Mouse (Mus musculus): ENCODE measurements around the gene Acod1. TPM values are rescaled to one million over a fixed set of nuclear protein-coding genes. Genes with fewer than 3 reads are reported as not detected.

Gene Acod1
- total and polyA plus RNA-seq, 3 experiments = 0.09 to 1.6 (median 0.16) TPM

DNA sequence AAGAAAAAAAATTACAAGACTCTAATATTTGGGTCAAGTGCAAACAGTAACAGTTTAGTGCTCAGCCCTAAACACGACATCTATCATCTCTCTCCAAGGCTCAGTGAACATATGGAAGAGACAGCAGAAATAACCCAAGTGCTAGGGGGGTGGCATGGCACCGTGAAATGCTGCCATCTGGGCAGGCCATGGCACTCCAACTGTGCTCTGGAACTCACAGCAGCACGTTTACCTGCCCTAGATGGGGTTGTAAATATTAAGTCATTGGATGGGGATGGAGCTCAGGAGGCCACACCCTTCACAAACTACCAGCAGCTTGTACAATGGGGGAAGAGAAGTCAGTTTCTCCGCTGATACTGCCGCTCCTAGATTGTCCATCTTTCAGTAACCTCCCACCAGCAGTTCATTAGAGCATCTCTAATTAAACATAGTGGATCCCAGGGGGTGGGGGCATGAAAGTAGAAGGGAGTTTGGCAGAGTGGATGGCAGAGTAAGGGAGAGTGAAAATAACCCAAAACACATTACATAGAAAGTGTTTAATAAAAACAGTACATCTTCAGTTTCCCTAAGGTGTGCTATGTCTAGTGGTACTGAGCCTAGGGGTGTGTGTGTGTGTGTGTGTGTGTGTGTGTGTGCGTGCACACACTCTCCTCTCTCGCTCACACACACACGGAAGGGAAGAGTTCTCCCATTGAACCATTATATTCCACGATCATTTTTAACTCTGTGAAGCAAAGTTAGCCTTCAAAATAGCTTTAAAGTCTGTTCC, 32.6 kb downstream of the Acod1 start:
- no peak for DNase-seq (ENCODE audit: extremely low read depth)
- Histone ChIP-seq H3K9me3 (replicated peaks; ENCODE audit: low read length) (no peaks in the 10 kb centered on the region), H3K4me2 (ENCODE audit: insufficient read depth, low read depth, poor library complexity, severe bottlenecking) (no peak overlapping the region), H3K4me3 (replicated peaks in 1 of 3; ENCODE audit: low read depth in 2 of 3, low read length in 2 of 3, poor library complexity in 1 of 3) (no peak overlapping the region), H3K27ac (ENCODE audit: insufficient read depth, low read depth) (no peak overlapping the region), H3K9ac (ENCODE audit: insufficient read depth, low read depth) (no peak overlapping the region), H3K36me3 (replicated peaks in 1 of 2; ENCODE audit: control insufficient read depth in 1 of 2, insufficient read depth in 1 of 2, low read length in 1 of 2) (peaks cover 42 to 79% of the 10 kb centered on the region in 2 experiments), H3K4me1 (ENCODE audit: control insufficient read depth in 1 of 2, insufficient read depth in 2 of 2) (peaks cover 0 to 6% of the 10 kb centered on the region in 2 experiments; a peak in 1 of 4 replicates), H3K79me2 (replicated peaks; ENCODE audit: control insufficient read depth, extremely low read depth, insufficient read depth, poor library complexity, severe bottlenecking) (no peaks in the 10 kb centered on the region), H3K27me3 (replicated peaks) (no peaks in the 10 kb centered on the region)
- in situ Hi-C loops (cut with MboI; ENCODE audit: low pct_ligation_motif_present, low pct_unique_long_range_greater_than_20kb, low sequenced_read_pairs) (no loop called here), dilution Hi-C loops (cut with MboI; ENCODE audit: extremely low pct_ligation_motif_present, extremely low pct_unique_long_range_greater_than_20kb, low sequenced_read_pairs) (no loop called here)
- TF ChIP-seq HCFC1 (IDR thresholded peaks at IDR 0.05; ENCODE audit: low read depth, low read length) (no peak), POLR2AphosphoS2 (IDR thresholded peaks at IDR 0.05; ENCODE audit: low read depth, low read length) (no peak)

DNA sequence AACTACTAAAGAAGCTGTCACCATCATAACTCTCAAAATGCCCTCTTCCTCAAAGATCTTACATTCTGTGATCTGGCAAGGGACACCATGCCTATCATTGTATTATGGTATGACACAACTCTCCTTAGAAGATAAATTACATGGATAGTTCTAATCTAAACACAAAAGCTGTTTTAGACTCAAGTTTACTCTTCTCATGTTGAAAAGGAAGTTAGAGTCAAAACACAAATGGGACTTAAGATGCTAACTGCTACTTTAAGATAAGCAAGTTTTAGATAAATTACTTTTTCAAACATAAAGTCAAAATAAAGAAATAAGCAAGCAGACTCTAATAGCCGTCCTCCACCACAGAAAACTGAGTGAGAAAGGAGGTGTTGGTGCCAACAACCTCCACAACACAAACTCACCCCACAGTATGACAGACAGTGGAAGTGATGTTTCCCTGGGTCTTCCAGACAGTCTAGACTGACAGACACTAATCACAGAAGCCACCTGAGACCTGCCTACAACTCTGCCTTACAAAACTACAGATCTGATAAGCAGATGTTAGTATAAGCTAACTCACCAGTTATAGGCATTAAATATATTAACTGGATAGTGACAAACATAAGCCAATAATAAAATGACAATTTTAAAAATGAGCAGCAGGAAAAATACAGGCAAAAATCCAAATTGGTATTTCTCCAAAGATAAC, 39.2 kb downstream of the Acod1 start:
- Histone ChIP-seq H3K27ac (ENCODE audit: insufficient read depth, low read depth) (no peak overlapping the region), H3K4me3 (replicated peaks in 1 of 3; ENCODE audit: low read depth in 2 of 3, low read length in 2 of 3, poor library complexity in 1 of 3) (no peak overlapping the region), H3K79me2 (replicated peaks; ENCODE audit: control insufficient read depth, extremely low read depth, insufficient read depth, poor library complexity, severe bottlenecking) (peaks cover 16% of the 10 kb centered on the region), H3K9me3 (replicated peaks; ENCODE audit: low read length) (no peaks in the 10 kb centered on the region), H3K36me3 (replicated peaks in 1 of 2; ENCODE audit: control insufficient read depth in 1 of 2, insufficient read depth in 1 of 2, low read length in 1 of 2) (peaks cover 53 to 83% of the 10 kb centered on the region in 2 experiments), H3K27me3 (replicated peaks) (no peaks in the 10 kb centered on the region), H3K9ac (ENCODE audit: insufficient read depth, low read depth) (no peak overlapping the region), H3K4me1 (ENCODE audit: control insufficient read depth in 1 of 2, insufficient read depth in 2 of 2) (peaks cover 0 to 12% of the 10 kb centered on the region in 2 experiments; a peak in 2 of 4 replicates), H3K4me2 (ENCODE audit: insufficient read depth, low read depth, poor library complexity, severe bottlenecking) (no peak overlapping the region)
- dilution Hi-C loops (cut with MboI; ENCODE audit: extremely low pct_ligation_motif_present, extremely low pct_unique_long_range_greater_than_20kb, low sequenced_read_pairs) (no loop called here), in situ Hi-C loops (cut with MboI; ENCODE audit: low pct_ligation_motif_present, low pct_unique_long_range_greater_than_20kb, low sequenced_read_pairs) (no loop called here)
- TF ChIP-seq NRF1 (IDR thresholded peaks at IDR 0.05; ENCODE audit: low read depth, low read length) (no peak), UBTF (IDR thresholded peaks at IDR 0.05; ENCODE audit: low read depth, low read length) (no peak), MYC (IDR thresholded peaks at IDR 0.05; ENCODE audit: low read depth, low read length) (no peak), EP300 (IDR thresholded peaks at IDR 0.05; ENCODE audit: low read length) (no peak), RAD21 (IDR thresholded peaks at IDR 0.05; ENCODE audit: low read depth, low read length) (no peak)
- DNase-seq (ENCODE audit: extremely low read depth) = no peak

DNA sequence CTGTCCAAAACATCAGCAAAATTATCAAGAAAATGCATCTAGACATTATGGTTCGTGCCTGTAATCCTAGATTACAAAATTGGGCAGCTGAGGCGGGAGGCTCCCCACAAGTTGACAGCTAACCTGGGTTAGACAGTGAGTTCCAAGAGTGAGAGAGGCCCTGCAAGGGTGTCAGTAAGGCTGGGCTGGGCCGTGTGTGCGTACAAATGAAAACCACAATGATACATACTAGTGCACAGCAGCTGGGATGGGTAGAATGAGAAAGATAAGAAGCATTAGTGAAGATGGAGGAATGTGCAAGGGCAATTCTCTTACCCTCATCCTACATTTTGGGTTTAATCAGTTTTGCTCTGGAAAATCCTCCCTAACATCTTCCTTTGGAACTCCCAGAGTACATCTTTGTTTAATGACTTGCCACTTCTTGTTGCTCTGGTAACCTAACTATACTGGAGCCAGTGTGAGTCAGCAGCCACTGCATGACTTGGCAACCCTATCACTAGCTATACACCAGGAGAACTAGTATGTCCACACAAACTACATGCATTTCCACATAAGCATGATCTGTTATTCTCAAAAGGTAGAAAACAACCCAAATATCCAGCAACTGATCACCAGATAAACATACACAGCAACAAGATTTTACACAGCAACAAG, 40.0 kb downstream of the Acod1 start:
- no peak overlapping the region for H3K4me2 ChIP-seq (ENCODE audit: insufficient read depth, low read depth, poor library complexity, severe bottlenecking)
- no peak overlapping the region for H3K9ac ChIP-seq (ENCODE audit: insufficient read depth, low read depth)
- H3K9me3 ChIP-seq (replicated peaks; ENCODE audit: low read length) = no peaks in the 10 kb centered on the region
- no peak overlapping the region for H3K27ac ChIP-seq (ENCODE audit: insufficient read depth, low read depth)
- no peak overlapping the region for H3K4me3 ChIP-seq (replicated peaks in 1 of 3; ENCODE audit: low read depth in 2 of 3, low read length in 2 of 3, poor library complexity in 1 of 3)
- no peak for DNase-seq (ENCODE audit: extremely low read depth)
- H3K36me3 ChIP-seq (replicated peaks in 1 of 2; ENCODE audit: control insufficient read depth in 1 of 2, insufficient read depth in 1 of 2, low read length in 1 of 2) = peaks cover 57 to 88% of the 10 kb centered on the region in 2 experiments
- H3K4me1 ChIP-seq (ENCODE audit: control insufficient read depth in 1 of 2, insufficient read depth in 2 of 2) = peaks cover 0 to 8% of the 10 kb centered on the region in 2 experiments; a peak in 2 of 4 replicates
- H3K27me3 ChIP-seq (replicated peaks) = no peaks in the 10 kb centered on the region
- TF ChIP-seq RAD21 (IDR thresholded peaks at IDR 0.05; ENCODE audit: low read depth, low read length) (no peak), POLR2A (IDR thresholded peaks at IDR 0.05; ENCODE audit: low read depth, low read length) (no peak), MEF2A (IDR thresholded peaks at IDR 0.05; ENCODE audit: borderline replicate concordance, low read depth, low read length) (no peak), USF2 (conservative IDR thresholded peaks at IDR 0.05; ENCODE audit: low read depth, low read length) (no peak)
- dilution Hi-C loops (cut with MboI; ENCODE audit: extremely low pct_ligation_motif_present, extremely low pct_unique_long_range_greater_than_20kb, low sequenced_read_pairs) (no loop called here), in situ Hi-C loops (cut with MboI; ENCODE audit: low pct_ligation_motif_present, low pct_unique_long_range_greater_than_20kb, low sequenced_read_pairs) (no loop called here)
- peaks cover 21% of the 10 kb centered on the region for H3K79me2 ChIP-seq (replicated peaks; ENCODE audit: control insufficient read depth, extremely low read depth, insufficient read depth, poor library complexity, severe bottlenecking)

All from CH12.LX (cell line).